Mouse (Mus musculus) hindbrain, embryonic 15.5 days (tissue): ENCODE measurements around the gene Clta. TPM values are rescaled to one million over a fixed set of nuclear protein-coding genes. Genes with fewer than 3 reads are reported as not detected.

Experiments
- ATAC-seq: fragments of 200-750 bp; cut with Nextera tagmentation; 2 replicates; pipeline ENCODE4 v1.8.0; 2017; ENCODE audit warnings: low read depth, moderate number of reproducible peaks, moderate TSS enrichment; ENCODE audit not compliant: low FRiP score
- H3K27ac ChIP-seq: fragments of 300-500 bp; sonication (generic); replicated peaks from 2 replicates; pipeline ENCODE4 v1.5.1; 2015; ENCODE audit warnings: mild to moderate bottlenecking, inconsistent platforms
- H3K27me3 ChIP-seq: fragments of 300-500 bp; sonication (generic); 2 replicates; pipeline ENCODE4 v1.6.1; 2015; ENCODE audit warnings: control low read depth, inconsistent platforms
- H3K36me3 ChIP-seq: fragments of 300-500 bp; sonication (generic); 2 replicates; pipeline ENCODE4 v1.6.1; 2015; ENCODE audit warnings: control low read depth, inconsistent platforms
- H3K4me1 ChIP-seq: fragments of 300-500 bp; sonication (generic); replicated peaks from 2 replicates; pipeline ENCODE4 v1.6.1; 2015; ENCODE audit warnings: control low read depth, inconsistent platforms
- H3K4me2 ChIP-seq: fragments of 300-500 bp; sonication (generic); 2 replicates; pipeline ENCODE4 v1.6.1; 2015; ENCODE audit warnings: moderate library complexity, mild to moderate bottlenecking, inconsistent platforms
- H3K4me3 ChIP-seq: fragments of 300-500 bp; sonication (generic); 2 replicates; pipeline ENCODE4 v1.5.1; 2015; ENCODE audit warnings: mild to moderate bottlenecking, inconsistent platforms
- H3K9ac ChIP-seq: fragments of 300-500 bp; sonication (generic); 2 replicates; pipeline ENCODE4 v1.6.1; 2015; ENCODE audit warnings: inconsistent platforms
- H3K9me3 ChIP-seq: fragments of 300-500 bp; sonication (generic); 2 replicates; pipeline ENCODE4 v1.6.1; 2016; ENCODE audit warnings: control low read depth, inconsistent platforms
- WGBS: fragments of 180-500 bp; shearing (Covaris S2); methylation state at CpG from one replicate; pipeline ENCODE4 v1.1.7; 2015; 5-methylcytosine and 5-hydroxymethylcytosine counted together
- polyA plus RNA-seq: library from polyadenylated mRNA; unstranded; fragments of >200 nt; fragmentation: Nextera tagmentation; extraction: Ambion mirVana; gene quantifications from 2 replicates; pipeline ENCODE4 v1.2.1, GENCODE M21; 2015

Gene Clta
- polyA plus RNA-seq, 1 experiment from 2014 or later, result 342 TPM

- Histone ChIP-seq H3K4me1 (peaks cover 27% of the 10 kb centered on the region), H3K9me3 (no peaks in the 10 kb centered on the region), H3K27ac (no peak overlapping the region), H3K27me3 (no peaks in the 10 kb centered on the region), H3K4me3 (no peak overlapping the region), H3K4me2 (no peak overlapping the region), H3K36me3 (no peaks in the 10 kb centered on the region), H3K9ac (no peak overlapping the region)
- no peak for ATAC-seq
- WGBS, result 92% methylated on average over 4 of the region's 4 CpGs
Measured at GRCm38 (mm10) chr4:44069411-44069810, 65.2 kb downstream of the Clta start.

- H3K9ac ChIP-seq, result no peak overlapping the region
Measured at GRCm38 (mm10) chr4:44070641-44071040, 66.4 kb downstream of the Clta start.

GRCm38 (mm10) chr4:44071741-44072145 lies 67.5 kb downstream of the Clta start:
- H3K36me3 ChIP-seq, result no peaks in the 10 kb centered on the region
- peak overlapping the region; percentile 90 for H3K4me3 ChIP-seq
- peak overlapping the region; percentile 88 for H3K9ac ChIP-seq
- H3K9me3 ChIP-seq, result no peaks in the 10 kb centered on the region
- peaks cover 27% of the 10 kb centered on the region for H3K4me1 ChIP-seq
- H3K4me2 ChIP-seq, result peak overlapping the region; percentile 82
- 0 out of 2 replicates have a peak, but pooled peaks have one; percentile 14 for ATAC-seq
- no peaks in the 10 kb centered on the region for H3K27me3 ChIP-seq
- peak overlapping the region; percentile 86 for H3K27ac ChIP-seq
- 7% methylated on average over 11 of the region's 11 CpGs for WGBS

More at GRCm38 (mm10) chr4:44070641-44071040, 66.4 kb downstream of the Clta start:
- peak overlapping the region; percentile 90; the same call in 1 of the 2 replicates for H3K4me3 ChIP-seq
- no peak for ATAC-seq
- no peaks in the 10 kb centered on the region for H3K9me3 ChIP-seq
- H3K27me3 ChIP-seq, result no peaks in the 10 kb centered on the region
- peaks cover 27% of the 10 kb centered on the region for H3K4me1 ChIP-seq
- H3K27ac ChIP-seq, result no peak overlapping the region
- H3K36me3 ChIP-seq, result no peaks in the 10 kb centered on the region
- WGBS, result 69% methylated on average over 4 of the region's 4 CpGs
- H3K4me2 ChIP-seq, result peak overlapping the region; percentile 82

GRCm38 (mm10) chr4:44072146-44072872 lies 68.1 kb downstream of the Clta start:
- Histone ChIP-seq H3K9me3 (no peaks in the 10 kb centered on the region), H3K4me1 (peaks cover 27% of the 10 kb centered on the region), H3K27me3 (no peaks in the 10 kb centered on the region), H3K4me3 (peak overlapping the region; percentile 90), H3K27ac (peak overlapping the region; percentile 86), H3K9ac (peak overlapping the region; percentile 88), H3K4me2 (peak overlapping the region; percentile 82), H3K36me3 (no peaks in the 10 kb centered on the region)
- ATAC-seq, result peak; percentile 98
- under 1% methylated on average over 54 of the region's 70 CpGs for WGBS

GRCm38 (mm10) chr4:44072873-44073441 lies 68.7 kb downstream of the Clta start:
- no peaks in the 10 kb centered on the region for H3K36me3 ChIP-seq
- H3K9ac ChIP-seq, result peak overlapping the region; percentile 88
- H3K4me2 ChIP-seq, result peak overlapping the region; percentile 82
- WGBS, result 11% methylated on average over 9 of the region's 9 CpGs
- peaks cover 27% of the 10 kb centered on the region for H3K4me1 ChIP-seq
- no peak; the same call in 1 of the 2 replicates for ATAC-seq
- peak overlapping the region; percentile 90 for H3K4me3 ChIP-seq
- H3K27ac ChIP-seq, result peak overlapping the region; percentile 86
- H3K9me3 ChIP-seq, result no peaks in the 10 kb centered on the region
- H3K27me3 ChIP-seq, result no peaks in the 10 kb centered on the region

GRCm38 (mm10) chr4:44073799-44074198 lies 69.5 kb downstream of the Clta start:
- ATAC-seq, result no peak
- H3K27ac ChIP-seq, result no peak overlapping the region
- no peaks in the 10 kb centered on the region for H3K27me3 ChIP-seq
- H3K4me1 ChIP-seq, result peaks cover 27% of the 10 kb centered on the region
- H3K9me3 ChIP-seq, result no peaks in the 10 kb centered on the region
- H3K36me3 ChIP-seq, result no peaks in the 10 kb centered on the region
- H3K4me2 ChIP-seq, result no peak overlapping the region
- no peak overlapping the region for H3K4me3 ChIP-seq
- H3K9ac ChIP-seq, result no peak overlapping the region
- 87% methylated on average over 3 of the region's 3 CpGs for WGBS

GRCm38 (mm10) chr4:44074422-44074821 lies 70.2 kb downstream of the Clta start:
- Histone ChIP-seq H3K9me3 (no peaks in the 10 kb centered on the region), H3K9ac (no peak overlapping the region), H3K4me2 (no peak overlapping the region), H3K36me3 (no peaks in the 10 kb centered on the region), H3K4me1 (peaks cover 27% of the 10 kb centered on the region), H3K4me3 (no peak overlapping the region), H3K27me3 (no peaks in the 10 kb centered on the region), H3K27ac (no peak overlapping the region)
- 80% methylated on average over 4 of the region's 4 CpGs for WGBS
- ATAC-seq, result no peak

GRCm38 (mm10) chr4:44078358-44078933 lies 74.2 kb downstream of the Clta start:
- 90% methylated on average over 7 of the region's 7 CpGs for WGBS
- no peaks in the 10 kb centered on the region for H3K9me3 ChIP-seq
- H3K9ac ChIP-seq, result no peak overlapping the region
- peaks cover 2% of the 10 kb centered on the region for H3K4me1 ChIP-seq
- H3K27ac ChIP-seq, result no peak overlapping the region
- no peaks in the 10 kb centered on the region for H3K27me3 ChIP-seq
- no peak overlapping the region for H3K4me3 ChIP-seq
- H3K4me2 ChIP-seq, result no peak overlapping the region
- H3K36me3 ChIP-seq, result no peaks in the 10 kb centered on the region
- no peak for ATAC-seq

Other genes with a start within 250 kb of the Clta start
- not detected in 2 replicates for gene Olfr159, start 233.4 kb upstream of the Clta start, polyA plus RNA-seq
- gene Olfr156, start 180.6 kb upstream of the Clta start, polyA plus RNA-seq, result not detected in 2 replicates
- gene Olfr157, start 164.3 kb upstream of the Clta start, polyA plus RNA-seq, result not detected in 2 replicates
- gene Olfr155, start 152.9 kb upstream of the Clta start, polyA plus RNA-seq, result not detected in 2 replicates
- gene Reck, start 128.9 kb upstream of the Clta start, polyA plus RNA-seq, result 5.4 TPM in 2 replicates
- gene Glipr2, start 47.1 kb upstream of the Clta start, polyA plus RNA-seq, result 35.2 and 38.8 TPM in 2 replicates
- gene Ccin, start 21.0 kb upstream of the Clta start, polyA plus RNA-seq, result not detected in 2 replicates
- 25.1 and 28.6 TPM in 2 replicates for gene Gne, start 79.7 kb downstream of the Clta start, polyA plus RNA-seq
- gene Rnf38, start 229.3 kb downstream of the Clta start, polyA plus RNA-seq, result 30.3 and 30.5 TPM in 2 replicates